Mouse (Mus musculus) kidney, adult 9 months (tissue): ENCODE data around the gene Dbp.

ENCODE experiments used
- DNase-seq: peaks from one replicate; pipeline ENCODE4 v3.0.0; 2022

The Dbp gene

DNA sequence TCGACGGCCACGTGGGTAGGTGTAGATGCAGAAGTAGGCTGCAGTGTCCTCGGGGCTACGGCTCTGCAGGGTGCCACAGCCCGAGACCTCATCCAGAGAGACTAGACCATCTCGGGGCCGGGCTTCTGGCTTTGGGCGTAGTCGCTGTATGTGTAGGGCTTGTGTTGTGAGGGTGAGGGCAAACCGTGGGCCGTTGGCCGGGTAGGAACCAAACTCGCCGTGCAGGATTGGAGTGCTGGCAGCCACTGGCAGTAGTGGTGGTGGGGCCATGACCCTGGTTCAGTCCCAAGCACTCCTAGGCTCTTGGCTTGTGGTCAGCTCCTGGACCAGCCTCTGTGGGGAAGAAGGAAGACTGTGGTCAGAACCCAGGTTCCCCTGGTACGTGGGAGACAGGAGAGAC is 8.5 kb downstream of the Dbp start:
- DNase-seq = peak; percentile 54

DNA sequence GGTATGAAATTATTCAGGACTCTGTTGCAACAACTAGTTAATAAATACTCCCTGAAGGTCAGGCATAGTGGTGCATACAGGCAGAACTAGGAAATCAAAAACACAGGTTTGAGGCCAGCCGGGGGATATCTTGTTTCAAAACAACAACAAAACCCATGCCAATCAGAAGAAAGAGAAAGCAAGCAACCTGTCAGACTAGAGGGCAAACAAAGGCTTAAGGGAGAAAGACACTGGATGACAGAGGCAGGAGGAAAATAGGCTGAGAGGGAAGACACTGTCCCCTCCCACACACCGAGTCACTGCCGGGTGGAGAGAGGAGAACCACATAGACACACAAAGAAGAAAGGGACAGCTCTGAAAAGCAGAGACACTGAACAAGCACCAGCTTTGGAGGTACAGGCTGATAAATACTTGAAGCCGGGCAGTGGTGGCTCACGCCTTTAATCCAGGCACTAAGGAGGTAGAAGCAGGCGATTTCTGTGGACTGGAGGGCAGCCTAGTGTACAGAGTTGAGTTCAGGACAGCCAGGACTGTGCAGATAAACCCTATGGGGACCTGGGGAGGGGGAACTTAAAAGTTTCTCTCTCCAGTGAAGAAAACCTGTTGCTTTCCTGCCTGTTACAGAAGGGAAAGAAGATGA is 9.1 kb downstream of the Dbp start:
- peak; percentile 55 for DNase-seq

DNA sequence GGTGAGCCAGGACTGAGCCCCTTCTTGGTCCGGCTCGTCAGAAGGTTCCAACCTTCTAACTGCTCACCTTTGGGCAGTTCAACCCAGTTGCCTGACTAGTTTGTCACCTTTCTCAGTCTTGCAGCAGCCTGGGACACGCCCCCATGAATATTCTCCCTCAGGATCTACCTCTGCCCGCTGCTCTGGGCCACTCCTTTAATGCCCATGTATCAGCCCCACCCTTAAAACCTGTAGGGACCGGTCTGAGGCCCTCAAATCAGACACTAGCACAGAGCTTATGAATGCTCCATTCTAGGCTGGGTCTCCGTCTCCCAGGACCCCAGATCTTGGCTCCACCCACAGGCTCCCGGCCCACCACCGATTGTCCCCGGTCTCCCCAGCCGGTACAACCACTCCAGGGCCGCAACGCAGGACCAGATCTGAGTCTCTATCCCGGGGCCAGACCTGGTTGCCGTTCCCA is 9.8 kb downstream of the Dbp start:
- peak; percentile 79 for DNase-seq

DNA sequence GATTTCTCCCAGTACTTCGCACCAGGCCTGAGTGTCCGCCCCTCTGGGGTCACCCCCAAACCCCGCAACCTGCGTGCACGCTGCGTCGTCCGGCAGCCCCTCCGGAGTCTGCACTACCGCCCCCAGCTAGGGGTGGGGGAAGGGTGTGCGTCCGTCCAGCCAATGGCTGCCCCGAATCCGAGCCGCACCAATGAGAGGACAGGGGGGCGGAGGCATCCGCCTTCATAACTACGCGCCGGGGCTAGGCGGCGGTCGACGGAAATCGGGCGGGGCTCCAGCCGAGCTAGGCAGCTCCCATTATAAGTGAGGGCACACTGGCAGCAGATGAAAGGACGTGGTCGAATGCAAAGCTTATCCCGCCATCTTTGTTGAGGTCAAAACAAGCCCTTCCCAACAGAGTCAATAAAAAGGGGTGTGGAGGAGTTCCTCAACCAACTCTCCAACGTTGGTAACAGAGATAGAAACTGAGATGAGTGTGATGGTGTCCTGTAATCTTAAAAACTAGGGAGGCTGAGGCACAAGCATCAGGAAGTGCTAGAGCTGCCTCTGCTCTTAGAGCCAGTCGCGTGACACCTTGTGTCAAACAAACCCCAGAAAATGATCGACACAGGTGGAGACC is 10.3 kb downstream of the Dbp start, which contains the start of gene Rpl18:
Rpl18 (plus strand) TSS at position 368 of the 619 bp plus-strand sequence.
- DNase-seq = peak; percentile 99

DNA sequence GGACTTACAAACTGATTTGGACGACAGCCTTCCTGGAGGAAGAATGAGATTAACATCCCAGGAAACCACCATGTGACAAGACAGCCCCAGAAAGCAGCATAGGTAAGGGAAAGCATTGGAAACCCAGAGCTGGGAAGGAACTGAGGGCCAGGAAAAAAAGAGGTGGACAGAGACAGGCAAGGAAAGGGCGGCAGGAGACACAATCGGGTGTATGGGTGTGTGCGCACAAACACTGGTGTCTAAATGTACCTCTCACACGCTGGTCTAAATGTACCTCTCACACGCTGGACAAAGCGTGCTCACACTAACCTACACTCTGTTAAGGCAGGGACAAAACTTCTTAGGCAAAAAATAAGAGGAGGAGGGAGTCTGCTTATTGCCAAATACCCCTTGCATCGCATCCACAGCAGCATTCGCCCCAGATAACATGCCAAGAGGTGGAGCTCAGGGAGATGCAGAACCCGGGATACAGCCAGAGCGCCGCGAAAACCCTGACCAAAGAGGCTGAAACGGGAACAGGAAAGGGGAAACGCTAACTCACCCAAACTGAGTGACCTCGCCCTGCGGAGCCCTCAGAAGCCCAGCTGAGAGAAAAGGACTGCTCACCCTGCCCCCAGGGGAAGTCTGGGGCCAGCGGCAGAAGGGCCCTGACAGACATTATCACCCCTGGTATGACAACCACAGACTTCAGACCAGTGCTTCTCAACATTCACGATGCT is 11.0 kb downstream of the Dbp start:
- DNase-seq = peak; percentile 42

DNA sequence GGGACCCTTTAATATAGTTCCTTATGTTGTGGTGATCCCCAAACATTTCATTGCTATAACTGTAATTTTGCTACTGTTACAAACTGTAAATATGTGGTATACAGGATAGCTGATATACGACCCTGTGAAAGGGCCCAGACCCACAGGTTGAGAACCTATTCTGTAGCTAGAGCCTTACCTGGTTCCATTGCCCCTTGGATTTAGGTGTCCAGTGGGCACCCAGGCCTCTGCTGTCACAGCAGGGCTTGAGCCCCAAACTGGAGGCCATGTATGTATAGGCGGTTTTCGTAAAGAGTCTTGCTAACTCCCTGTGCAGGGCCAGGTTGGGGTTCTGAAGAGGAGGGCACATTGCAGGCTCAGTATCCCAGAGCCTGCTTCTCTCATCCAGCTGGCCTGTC is 11.6 kb downstream of the Dbp start:
- peak; percentile 26 for DNase-seq

DNA sequence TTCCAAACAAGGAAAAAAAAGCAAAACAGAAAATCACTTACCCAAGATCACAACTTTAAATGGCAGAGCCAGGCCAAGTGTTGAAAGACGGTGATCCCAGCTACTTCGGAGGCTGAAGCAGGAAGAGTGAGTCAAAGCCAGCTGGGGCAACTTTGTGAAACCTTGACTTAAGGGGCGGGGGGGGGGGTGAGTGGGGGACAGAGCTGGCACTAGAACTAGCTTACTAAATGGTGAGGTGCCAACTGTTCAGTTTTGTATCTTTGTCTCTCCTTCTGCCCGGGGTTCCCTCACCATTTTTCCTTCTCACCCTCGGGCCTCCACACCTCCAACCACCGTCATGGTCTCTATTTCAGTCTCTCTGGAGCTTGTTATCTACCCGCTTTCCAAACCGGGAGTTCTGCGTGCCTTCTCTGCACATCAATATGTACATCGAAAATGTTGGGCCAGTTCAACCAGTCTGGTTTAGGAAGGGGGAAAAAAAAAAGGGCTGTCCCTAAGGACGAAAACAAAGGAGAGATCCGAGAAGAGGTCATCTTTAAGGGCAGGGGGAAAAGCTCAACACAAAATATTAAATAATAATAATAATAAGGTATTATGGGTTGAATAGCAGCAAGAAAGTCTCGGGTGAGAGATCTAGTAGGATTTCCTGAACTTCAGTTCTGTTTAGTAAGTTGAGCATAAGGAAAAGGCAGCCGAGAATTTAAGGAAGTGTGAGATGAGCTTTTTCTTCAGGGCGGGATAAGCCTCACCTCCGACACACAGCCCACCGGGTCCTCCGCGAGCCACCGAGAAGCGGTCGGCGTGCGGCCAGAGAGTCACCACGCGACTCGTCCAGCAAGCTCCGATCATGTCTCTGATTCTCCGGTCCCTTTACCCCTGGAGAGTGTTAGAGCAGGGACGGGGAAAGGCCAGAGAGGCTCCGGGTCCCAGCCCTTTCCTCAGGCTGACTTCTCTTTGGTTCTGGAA is 12.3 kb downstream of the Dbp start:
- DNase-seq = peak; percentile 33

DNA sequence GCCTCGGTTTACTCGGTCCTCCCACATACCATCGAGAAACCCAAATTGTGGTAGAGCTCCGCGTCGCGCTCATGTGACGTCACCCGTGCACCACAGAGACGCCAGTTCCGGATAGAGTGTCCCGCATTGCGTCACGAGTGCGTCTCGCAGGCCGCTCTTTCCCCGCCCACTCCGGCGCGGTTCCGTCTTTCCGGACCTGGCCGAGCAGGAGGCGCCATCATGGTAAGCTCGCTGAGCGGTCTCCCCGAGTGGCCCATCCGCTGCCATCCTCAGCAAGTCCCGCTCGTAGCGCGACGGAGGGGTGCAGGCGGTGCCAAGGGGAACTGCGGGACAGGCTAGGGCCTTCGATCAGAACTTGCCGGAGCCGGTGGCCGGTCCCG is 13.0 kb downstream of the Dbp start, which contains the start of gene Sphk2:
Sphk2 (minus strand) TSS at position 85 of the 380 bp plus-strand sequence.
- peak; percentile 99 for DNase-seq

DNA sequence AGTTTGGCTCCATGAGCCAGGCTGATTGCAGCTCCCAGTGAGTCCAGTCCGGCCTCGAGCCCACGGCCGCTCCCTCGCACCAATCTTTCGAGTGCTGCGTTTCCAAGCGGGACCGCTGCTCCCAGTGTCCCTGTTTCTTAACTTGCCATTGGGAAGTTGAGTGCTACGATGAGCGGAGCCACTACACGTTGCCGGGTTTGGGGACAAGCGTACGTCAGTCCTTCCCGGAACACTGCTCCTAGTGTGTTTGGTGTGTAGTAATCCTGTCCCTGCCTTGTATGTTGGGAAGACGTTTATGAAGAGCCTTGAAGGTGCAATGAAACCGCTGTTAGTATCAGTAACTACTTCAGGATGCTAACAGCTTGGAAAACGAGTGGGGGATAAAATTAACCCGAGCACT is 13.4 kb downstream of the Dbp start:
- no peak for DNase-seq

DNA sequence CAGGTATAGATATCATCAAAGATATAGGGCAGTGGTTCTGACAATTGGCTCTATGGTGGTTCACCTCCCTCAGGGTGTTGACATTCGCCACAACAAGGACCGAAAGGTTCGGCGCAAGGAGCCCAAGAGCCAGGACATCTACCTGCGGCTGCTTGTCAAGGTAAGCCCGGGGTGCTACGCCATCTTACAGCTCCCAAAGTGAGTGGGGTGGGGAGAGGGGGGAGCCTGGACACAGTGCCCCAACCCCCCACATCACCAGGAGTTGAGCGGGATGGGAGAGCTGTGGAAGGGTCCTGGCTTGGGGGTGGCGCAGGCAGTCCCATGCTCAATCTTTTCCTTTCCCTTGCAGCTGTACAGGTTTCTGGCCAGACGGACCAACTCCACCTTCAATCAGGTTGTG is 14.3 kb downstream of the Dbp start:
- no peak for DNase-seq

DNA sequence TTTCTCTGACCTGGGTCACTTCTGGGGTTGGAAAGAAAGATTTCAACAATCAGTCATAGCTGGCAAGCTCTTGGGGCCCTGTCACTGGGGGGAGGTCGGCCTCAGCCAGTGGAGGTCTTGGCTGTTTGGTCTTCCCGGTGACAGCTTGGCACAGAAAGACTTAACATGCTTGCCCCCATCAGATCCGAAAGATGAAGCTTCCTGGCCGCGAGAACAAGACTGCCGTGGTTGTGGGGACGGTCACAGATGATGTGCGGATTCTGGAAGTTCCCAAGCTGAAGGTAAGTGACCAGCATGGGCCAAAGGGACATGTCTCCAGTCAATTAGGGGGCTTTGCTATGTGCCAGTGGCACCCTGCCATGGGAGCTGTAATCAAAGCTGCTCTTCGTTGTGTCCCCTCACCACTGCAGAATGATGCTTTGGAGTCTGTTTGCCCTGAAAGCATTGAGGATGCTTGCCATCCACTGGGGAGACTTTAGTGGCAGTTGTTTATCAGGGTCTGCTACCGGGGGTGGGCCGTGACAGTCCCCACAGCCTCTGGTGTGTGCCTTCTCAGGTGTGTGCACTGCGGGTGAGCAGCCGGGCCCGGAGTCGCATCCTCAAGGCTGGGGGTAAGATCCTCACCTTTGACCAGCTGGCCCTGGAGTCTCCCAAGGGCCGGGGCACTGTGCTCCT is 15.0 kb downstream of the Dbp start:
- no peak for DNase-seq

DNA sequence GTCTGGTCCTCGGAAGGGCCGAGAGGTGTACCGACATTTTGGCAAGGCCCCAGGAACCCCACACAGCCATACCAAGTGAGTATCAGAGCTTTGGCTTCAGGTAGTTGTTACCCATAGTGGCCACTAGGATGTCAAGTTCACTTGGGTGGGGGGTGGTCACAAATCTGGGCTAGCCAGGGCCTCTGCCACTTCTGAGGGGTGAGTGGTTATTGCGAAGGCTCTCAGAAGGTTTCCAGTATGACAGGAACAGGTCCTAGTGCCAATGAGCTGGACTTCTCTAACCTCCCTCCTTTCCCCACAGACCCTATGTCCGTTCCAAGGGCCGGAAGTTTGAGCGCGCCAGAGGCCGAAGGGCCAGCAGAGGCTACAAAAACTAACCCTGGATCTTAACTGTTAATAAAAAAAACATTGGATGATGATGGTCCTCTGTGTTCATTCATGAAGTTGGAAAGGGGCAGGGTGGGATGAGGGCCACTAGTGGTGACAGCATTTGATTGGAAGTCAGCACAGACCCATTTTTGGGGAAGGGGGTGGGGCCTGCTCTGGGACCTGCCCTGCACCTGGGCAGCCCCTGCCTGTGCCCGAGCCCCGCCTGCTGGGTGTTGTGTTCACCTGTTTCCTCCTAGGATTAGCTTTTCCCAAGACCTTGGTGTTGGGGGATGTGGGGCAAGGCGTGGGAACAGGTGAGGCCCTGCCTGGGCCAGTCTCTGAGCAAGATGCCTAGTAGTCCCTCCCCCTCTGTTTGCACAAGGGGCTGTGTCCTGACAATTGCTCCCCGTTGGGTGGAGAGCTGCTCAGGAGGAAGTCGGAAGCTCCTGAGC is 15.7 kb downstream of the Dbp start, which contains the start of gene Fam83e:
Fam83e (plus strand) TSS at position 800 of the 821 bp plus-strand sequence.
- no peak for DNase-seq

DNA sequence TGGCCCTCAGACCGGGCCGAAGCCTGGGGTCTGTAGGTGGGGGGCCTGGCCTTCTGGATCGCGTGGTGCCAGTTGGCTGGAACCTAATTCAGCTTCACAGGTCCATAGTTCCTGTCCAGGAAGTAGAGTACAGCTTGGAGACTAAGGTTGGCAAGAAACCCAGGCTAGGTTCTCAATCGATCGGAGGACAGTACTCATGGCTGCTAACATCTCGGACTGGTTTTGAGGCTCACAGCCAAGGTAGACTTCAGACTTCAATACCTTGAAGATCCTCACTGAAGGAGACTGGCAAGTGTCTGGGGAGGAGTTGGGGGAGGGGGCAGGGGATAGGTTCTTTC is 16.3 kb downstream of the Dbp start:
- no peak for DNase-seq

DNA sequence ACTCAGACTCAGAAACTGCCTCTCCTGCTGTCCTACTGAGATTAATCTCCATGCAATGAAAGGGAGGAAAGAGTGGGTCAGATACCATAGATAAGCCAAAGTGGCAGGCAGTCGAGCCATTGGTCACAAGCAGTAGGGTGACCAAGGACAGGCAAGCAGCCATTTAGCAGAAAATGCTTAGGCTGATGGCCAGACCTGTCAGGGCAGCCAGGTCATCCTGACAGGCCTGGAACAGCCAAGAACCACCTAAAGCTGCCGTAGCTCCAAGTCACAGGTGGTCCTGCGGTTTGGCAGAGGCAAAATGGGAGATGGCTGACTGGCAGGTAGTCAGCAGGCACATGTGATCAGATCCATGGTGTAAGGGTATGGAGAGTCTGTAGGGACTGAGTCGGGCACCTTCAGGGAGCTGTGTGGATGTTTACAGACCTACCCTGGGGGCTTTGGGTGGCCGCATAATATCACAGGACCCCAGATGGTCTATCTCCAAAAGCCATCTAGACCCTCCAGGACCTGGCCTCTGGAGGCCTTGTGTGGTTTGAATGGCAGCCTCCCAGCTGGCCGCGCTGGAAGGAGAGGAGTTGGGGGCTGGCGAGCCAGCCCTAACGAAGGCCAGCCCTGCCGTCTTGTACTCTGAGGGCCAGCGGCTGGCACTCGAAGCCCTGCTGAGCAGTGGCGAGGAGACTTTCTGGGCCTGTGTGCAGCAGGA is 16.9 kb downstream of the Dbp start:
- DNase-seq = no peak

DNA sequence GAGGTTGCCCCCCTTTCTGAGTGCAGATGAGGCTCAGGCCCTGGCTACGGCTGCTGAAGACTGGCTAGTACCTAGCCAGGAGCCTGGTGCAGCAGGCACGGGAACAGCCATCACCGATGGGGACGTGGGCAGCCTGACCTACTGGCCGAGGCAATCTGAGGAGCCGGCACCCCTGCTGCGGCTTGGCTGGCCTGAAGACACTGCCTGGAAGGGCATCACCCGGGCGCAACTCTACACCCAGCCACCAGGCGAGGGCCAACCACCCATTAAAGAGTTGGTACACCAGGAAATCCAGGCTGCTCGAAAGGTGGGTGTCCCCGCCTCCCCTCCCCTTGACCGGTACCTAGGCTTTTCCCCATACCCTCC is 17.4 kb downstream of the Dbp start:
- no peak for DNase-seq

DNA sequence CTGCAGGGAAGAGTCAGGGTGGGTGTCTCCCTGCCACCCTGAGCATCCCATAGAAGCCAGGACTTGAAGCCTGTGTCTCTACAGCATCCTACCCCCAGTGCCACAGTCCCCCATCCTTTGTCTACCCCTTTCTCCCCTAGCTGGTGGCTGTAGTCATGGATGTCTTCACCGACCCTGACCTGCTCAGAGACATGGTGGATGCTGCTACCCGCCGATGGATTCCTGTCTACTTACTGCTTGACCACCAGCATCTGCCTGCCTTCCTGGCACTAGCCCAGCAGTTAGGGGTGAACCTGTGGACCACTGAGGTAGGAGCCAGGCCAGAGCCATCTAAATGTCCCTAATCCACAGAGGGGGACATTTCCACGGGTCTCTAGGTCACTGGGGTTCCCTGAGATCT is 18.4 kb downstream of the Dbp start:
- no peak for DNase-seq

DNA sequence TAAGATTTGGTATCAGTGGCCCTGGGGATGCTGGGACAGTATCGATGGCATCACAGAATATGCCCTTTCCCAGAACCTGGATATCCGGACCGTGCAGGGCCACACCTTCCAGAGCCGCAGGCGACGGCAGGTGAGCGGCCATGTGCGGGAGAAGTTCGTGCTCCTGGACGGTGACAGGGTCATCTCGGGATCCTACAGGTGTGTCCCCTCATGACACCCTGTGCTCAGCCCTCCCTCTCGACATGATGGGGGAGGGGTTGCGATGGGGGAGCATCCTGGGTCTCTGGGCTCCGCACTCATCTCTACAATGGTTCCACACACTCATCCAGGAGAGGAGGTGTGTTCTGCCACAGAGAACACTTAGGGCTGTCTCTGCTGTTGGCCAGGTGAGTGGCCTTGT is 18.9 kb downstream of the Dbp start:
- DNase-seq = no peak

DNA sequence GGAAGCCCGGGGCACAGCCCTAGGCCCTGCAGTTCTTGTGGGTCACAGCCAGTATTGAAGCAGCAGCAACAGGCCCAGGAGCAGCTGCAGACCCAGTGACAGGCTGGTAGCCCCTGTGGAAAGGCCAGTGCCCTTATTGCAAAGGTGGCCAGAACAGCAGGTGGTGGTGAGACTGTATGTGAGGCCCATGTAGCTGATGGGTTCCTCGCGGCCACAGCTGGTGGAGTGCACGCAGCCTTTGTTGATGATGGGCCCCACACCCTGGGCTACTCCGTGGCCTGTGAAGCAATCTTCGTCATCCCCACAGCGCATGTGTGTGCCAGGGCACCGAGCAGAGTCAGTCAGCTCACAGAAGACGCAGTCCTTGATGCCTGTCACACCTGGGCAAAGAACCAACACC is 20.3 kb downstream of the Dbp start:
- DNase-seq = no peak

DNA sequence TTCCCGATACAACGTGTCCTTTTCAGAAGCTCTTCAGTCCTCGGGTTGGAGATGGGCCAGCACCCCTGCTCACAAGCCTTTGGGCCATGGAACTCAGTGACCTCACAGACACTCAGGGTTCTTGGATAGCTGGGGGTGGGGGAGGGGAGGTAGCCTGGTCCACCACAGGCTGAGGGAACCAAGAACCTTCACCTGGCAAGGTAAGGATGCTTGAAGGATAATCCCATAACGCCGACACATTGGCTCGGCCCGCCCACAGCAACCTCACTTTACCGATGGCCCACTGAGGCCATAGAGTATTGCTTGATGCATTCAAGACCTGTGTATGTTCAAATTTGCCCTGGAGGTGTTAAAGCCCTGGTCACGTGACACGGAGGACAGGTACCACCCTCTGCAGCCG is 20.8 kb downstream of the Dbp start, which contains the start of gene Spaca4:
Spaca4 (minus strand) TSS at position 101 of the 400 bp plus-strand sequence.
- no peak for DNase-seq

DNA sequence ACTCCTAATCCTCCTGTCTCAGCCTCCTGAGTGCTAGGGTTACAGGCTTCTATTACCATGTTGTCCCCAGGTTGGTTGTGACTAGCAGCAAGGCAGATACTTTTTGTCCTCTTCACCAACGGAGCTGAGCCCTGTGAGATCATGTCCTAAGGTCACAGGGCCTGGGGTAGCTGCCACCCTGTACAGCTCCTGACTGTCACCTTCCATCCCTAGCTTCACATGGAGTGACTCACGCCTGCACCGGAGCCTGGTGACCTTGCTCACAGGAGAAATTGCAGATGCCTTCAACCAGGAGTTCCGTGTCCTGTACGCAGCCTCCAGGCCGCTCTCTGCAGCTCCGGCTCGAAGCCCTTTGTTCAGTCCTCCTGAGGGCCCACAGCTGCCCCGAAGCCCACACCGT is 21.5 kb downstream of the Dbp start:
- no peak for DNase-seq

DNA sequence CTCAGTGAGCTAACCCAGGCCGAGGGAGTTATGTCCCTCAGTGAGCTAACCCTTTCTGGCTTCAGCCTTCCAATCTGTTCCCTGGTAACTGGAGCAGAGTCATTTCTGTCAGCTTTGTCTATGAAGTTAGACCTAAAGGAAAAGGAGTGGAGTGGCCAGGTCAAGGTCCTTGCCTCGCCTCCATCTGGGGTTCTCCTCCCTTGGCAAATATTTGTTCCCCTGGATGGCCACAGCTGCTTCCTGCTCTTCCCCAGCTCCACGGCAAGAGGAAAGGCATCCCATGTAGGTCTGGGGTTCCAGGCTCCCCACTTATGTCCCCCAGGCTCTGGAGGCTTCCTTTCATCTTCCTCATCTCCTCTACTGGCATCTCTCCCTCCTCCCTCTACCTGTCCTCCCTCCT is 22.7 kb downstream of the Dbp start:
- no peak for DNase-seq
